Mouse (Mus musculus) heart, adult 10 weeks (tissue): Measurements from ENCODE around the gene Gm30083. TPM values are rescaled to one million over a fixed set of nuclear protein-coding genes. Genes with fewer than 3 reads are reported as not detected.

Experiments
- polyA plus RNA-seq: library from polyadenylated mRNA; stranded (reverse); fragments of 350-450 nt; fragmentation: Illumina TruSeq; extraction: RNeasy Lipid Tissue Mini Kit (QIAGEN cat#74804); gene quantifications from one replicate; pipeline ENCODE4 v1.2.3, GENCODE M21; 2014; ENCODE audit warnings: low read depth, low replicate concordance

Gm30083 gene
- polyA plus RNA-seq, result not detected

GRCm38 (mm10) chr14:34015063-34015462, at the start of gene Gm30083:
TSS of gene Gm30083 (minus strand) at chr14:34015182.

GRCm38 (mm10) chr14:34052516-34052915, 37.5 kb upstream of the Gm30083 start, which contains the start of gene Antxrl:
TSS of gene Antxrl (plus strand) at chr14:34052707.

GRCm38 (mm10) chr14:34016381-34016780, 1.4 kb upstream of the Gm30083 start, which contains the start of gene Gm5460:
TSS of gene Gm5460 (plus strand) at chr14:34016758.

GRCm38 (mm10) chr14:33978604-33979059, 36.4 kb downstream of the Gm30083 start, which contains the start of gene Zfp488:
TSS of gene Zfp488 (minus strand) at chr14:33978764.

GRCm38 (mm10) chr14:33953761-33954160, 61.2 kb downstream of the Gm30083 start, which contains the start of gene Rbp3:
TSS of gene Rbp3 (plus strand) at chr14:33954003.

GRCm38 (mm10) chr14:33940739-33941138, 74.2 kb downstream of the Gm30083 start, which contains the start of gene Gdf2:
TSS of gene Gdf2 (plus strand) at chr14:33941039.

Other genes starting within 250 kb of the Gm30083 start
- gene Gdf10, start 91.6 kb downstream of the Gm30083 start, polyA plus RNA-seq, result 1.2 TPM
- 0.47 TPM for gene Gdf2, start 74.1 kb downstream of the Gm30083 start, polyA plus RNA-seq
- not detected for gene Rbp3, start 61.2 kb downstream of the Gm30083 start, polyA plus RNA-seq
- gene Zfp488, start 36.4 kb downstream of the Gm30083 start, polyA plus RNA-seq, result not detected
- not detected for gene Gm5460, start 1.6 kb upstream of the Gm30083 start, polyA plus RNA-seq
- gene Antxrl, start 37.5 kb upstream of the Gm30083 start, polyA plus RNA-seq, result not detected
- gene Anxa8, start 70.8 kb upstream of the Gm30083 start, polyA plus RNA-seq, result 1.9 TPM
- gene A630023A22Rik, start 87.6 kb upstream of the Gm30083 start, polyA plus RNA-seq, result not detected
- gene Npy4r, start 137.3 kb upstream of the Gm30083 start, polyA plus RNA-seq, result 0.39 TPM
- 0.05 TPM for gene Gprin2, start 186.5 kb upstream of the Gm30083 start, polyA plus RNA-seq
- gene Syt15, start 204.4 kb upstream of the Gm30083 start, polyA plus RNA-seq, result 0.63 TPM